ENCODE assay signal across 13 mouse cellular contexts in the genomic region with DNA sequence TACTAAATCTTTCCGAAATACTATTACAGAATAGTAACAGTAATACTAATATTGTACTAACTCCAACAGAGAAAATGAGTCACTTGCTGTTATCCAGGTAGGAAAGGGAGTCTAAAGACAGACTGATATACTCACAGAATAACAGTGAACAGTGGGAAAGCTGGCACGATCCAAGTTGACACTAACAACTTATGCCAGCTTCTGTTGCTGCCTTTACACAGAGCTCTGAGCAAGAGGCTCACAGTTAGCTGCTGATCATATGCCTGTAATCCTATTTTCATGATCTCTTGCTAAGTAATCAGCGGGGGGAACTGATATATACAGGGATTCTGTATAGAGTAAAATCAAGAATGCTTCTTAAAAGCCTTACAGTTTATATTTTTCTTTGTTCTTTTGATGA.
"Had no signal": no experiment of that assay in that cellular context is flagged by ENCODE, and none has a peak within 500 bp of the region (broad histone marks: within the 10 kb centered on the region; RNA-seq: fewer than 3 reads in every experiment).

No protein-coding gene starts in this region.

- DNase-seq: kidney, adult 11 months; kidney, adult 9 months; kidney, postnatal 36 days; lung, embryonic 14.5 days; lung, postnatal 10 days; lung, postnatal 4 days; thymus, postnatal 4 days had no signal

- H3K27ac ChIP-seq: kidney, postnatal 0 days; limb, embryonic 10.5 days; liver, embryonic 12.5 days; midbrain, embryonic 12.5 days; neural tube, embryonic 13.5 days; stomach, postnatal 0 days had no signal

- H3K9ac ChIP-seq: liver, embryonic 12.5 days; lung, embryonic 14.5 days; midbrain, embryonic 12.5 days; neural tube, embryonic 13.5 days had no signal

- H3K4me2 ChIP-seq: liver, embryonic 12.5 days; lung, embryonic 14.5 days; midbrain, embryonic 12.5 days; neural tube, embryonic 13.5 days had no signal

- H3K27me3 ChIP-seq: liver, embryonic 12.5 days; midbrain, embryonic 12.5 days; neural tube, embryonic 13.5 days had no signal

- ATAC-seq: liver, embryonic 12.5 days had no signal

- H3K4me1 ChIP-seq: limb, embryonic 10.5 days; liver, embryonic 12.5 days; midbrain, embryonic 12.5 days had no signal

- H3K4me3 ChIP-seq: limb, embryonic 10.5 days; liver, embryonic 12.5 days; midbrain, embryonic 12.5 days; neural tube, embryonic 13.5 days had no signal

- H3K36me3 ChIP-seq: limb, embryonic 10.5 days; liver, embryonic 12.5 days; midbrain, embryonic 12.5 days; neural tube, embryonic 13.5 days had no signal

- H3K9me3 ChIP-seq: limb, embryonic 10.5 days; liver, embryonic 12.5 days; midbrain, embryonic 12.5 days; neural tube, embryonic 13.5 days had no signal
